Mouse (Mus musculus) embryonic facial prominence, embryonic 11.5 days (tissue): ENCODE results near the gene Cldn2. TPM values are rescaled to one million over a fixed set of nuclear protein-coding genes. Genes with fewer than 3 reads are reported as not detected.

Experiments
- ATAC-seq: fragments of 200-750 bp; cut with Nextera tagmentation; replicated peaks from 2 replicates; pipeline ENCODE4 v1.8.0; 2017; ENCODE audit warnings: low read depth; ENCODE audit not compliant: insufficient number of reproducible peaks, low FRiP score, low TSS enrichment
- DNase-seq: peaks from one replicate; pipeline ENCODE4 v3.0.0-alpha.2; 2015; ENCODE audit warnings: low spot score
- H3K27ac ChIP-seq: fragments of 300-500 bp; sonication (generic); replicated peaks from 2 replicates; pipeline ENCODE4 v1.5.1; 2014; ENCODE audit warnings: mild to moderate bottlenecking, low read depth, low read length, control low read depth
- H3K27me3 ChIP-seq: fragments of 300-500 bp; sonication (generic); 2 replicates; pipeline ENCODE4 v1.6.1; 2014; ENCODE audit warnings: mild to moderate bottlenecking, low read length, moderate library complexity, mixed read lengths; ENCODE audit not compliant: control insufficient read depth, insufficient read depth
- H3K36me3 ChIP-seq: fragments of 300-500 bp; sonication (generic); replicated peaks from 2 replicates; pipeline ENCODE4 v1.6.1; 2014; ENCODE audit warnings: low read depth, mild to moderate bottlenecking, low read length, moderate library complexity, mixed read lengths; ENCODE audit not compliant: control insufficient read depth, insufficient read depth
- H3K4me1 ChIP-seq: fragments of 300-500 bp; sonication (generic); 2 replicates; pipeline ENCODE4 v1.6.1; 2014; ENCODE audit warnings: low read length, mixed read lengths; ENCODE audit not compliant: control insufficient read depth, insufficient read depth
- H3K4me2 ChIP-seq: fragments of 300-500 bp; sonication (generic); 2 replicates; pipeline ENCODE4 v1.6.1; 2014; ENCODE audit warnings: low read depth, mild to moderate bottlenecking, control low read depth, low read length, moderate library complexity
- H3K4me3 ChIP-seq: fragments of 300-500 bp; sonication (generic); 2 replicates; pipeline ENCODE4 v1.5.1; 2014; ENCODE audit warnings: low read depth, low read length, control low read depth
- H3K9ac ChIP-seq: fragments of 300-500 bp; sonication (generic); replicated peaks from 2 replicates; pipeline ENCODE4 v1.6.1; 2014; ENCODE audit warnings: mild to moderate bottlenecking, control low read depth, low read length
- H3K9me3 ChIP-seq: fragments of 300-500 bp; sonication (generic); replicated peaks from 2 replicates; pipeline ENCODE4 v1.6.1; 2016; ENCODE audit warnings: mild to moderate bottlenecking, low read length, inconsistent platforms, mixed read lengths; ENCODE audit not compliant: control insufficient read depth
- WGBS: fragments of 180-500 bp; shearing (Covaris S2); extraction: QIAGEN DNeasy Blood & Tissue Kit; methylation state at CpG from one replicate; pipeline ENCODE4 v1.1.7; 2014; 5-methylcytosine and 5-hydroxymethylcytosine counted together
- polyA plus RNA-seq: library from polyadenylated mRNA; unstranded; fragments of >200 nt; fragmentation: Nextera tagmentation; extraction: Ambion mirVana; gene quantifications from 2 replicates; pipeline ENCODE4 v1.2.1, GENCODE M21; 2014

The Cldn2 gene
- polyA plus RNA-seq, 1 experiment from 2014 or later, result not detected

DNA sequence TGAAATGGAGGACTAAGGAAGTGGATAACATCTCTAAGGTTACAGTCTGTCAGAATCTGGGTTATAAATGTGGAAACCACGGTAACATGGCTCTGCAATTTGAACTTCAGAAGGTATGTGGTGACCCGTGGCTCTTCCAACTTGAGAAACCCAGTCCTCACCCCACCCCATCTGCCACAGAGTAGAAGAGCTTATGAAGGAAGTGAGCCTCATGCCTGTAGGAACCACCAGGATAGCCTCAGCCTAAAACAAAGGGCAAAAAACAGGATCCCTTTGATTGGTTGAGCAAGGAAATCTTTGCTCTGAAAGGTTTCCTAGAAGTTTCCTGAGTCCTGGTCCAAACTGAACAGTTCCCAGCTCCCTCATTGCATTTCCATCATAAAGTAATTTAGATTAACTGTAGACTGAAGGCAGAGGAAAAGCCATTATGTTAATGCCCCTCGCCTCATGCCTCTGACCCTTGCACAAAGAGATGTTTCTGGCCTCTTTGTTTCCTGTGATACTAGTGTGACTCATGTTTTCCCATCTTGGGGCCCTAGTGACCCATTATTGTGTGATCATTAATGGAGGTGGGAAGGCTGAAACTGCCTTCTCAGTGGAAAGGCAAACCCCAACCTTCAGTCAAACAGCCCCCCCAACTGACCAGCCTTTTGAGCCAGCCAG is 12.1 kb downstream of the Cldn2 start:
- H3K9me3 ChIP-seq, result no peaks in the 10 kb centered on the region
- ATAC-seq (no peak), DNase-seq (no peak)
- WGBS, result 71% methylated on average over 3 of the region's 3 CpGs
- H3K36me3 ChIP-seq, result no peaks in the 10 kb centered on the region
- no peak overlapping the region for H3K9ac ChIP-seq
- no peak overlapping the region for H3K4me3 ChIP-seq
- no peak overlapping the region for H3K27ac ChIP-seq
- no peak overlapping the region for H3K4me2 ChIP-seq
- H3K27me3 ChIP-seq, result no peaks in the 10 kb centered on the region
- H3K4me1 ChIP-seq, result no peaks in the 10 kb centered on the region

DNA sequence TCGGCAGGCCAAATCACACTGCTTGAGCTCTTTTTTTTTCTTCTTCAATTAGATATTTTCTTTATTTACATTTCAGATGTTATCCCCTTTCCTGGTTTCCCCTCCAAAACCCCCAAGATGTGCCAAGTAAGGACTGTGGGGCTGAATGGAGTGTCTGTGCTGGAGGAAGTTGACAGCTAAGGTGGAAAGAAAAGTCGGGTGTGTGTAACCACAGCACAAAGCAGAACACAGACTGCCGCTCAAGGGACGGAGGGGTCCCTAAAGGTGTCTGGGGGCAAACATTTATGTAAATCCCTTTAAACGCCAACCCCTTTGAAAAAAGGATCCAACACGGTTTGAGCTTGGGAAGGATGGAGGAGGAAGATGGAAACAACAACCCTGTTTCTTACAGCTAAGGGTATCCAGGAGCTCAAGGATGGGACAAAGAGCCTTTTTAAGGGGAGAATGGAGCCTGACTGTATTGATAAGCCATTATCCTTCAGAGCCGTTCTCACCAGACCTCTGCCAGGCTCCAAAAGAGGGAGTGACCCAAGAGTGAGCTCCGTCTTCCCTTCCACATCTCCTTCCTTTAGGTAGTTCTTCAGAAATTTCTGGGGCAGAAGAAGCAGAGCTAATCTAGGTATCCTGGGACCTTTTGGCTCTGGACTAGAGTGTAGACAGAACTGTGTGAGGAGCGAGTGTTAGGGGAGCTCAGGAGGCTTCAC is 12.8 kb downstream of the Cldn2 start:
- H3K27me3 ChIP-seq, result no peaks in the 10 kb centered on the region
- no peaks in the 10 kb centered on the region for H3K36me3 ChIP-seq
- H3K4me1 ChIP-seq, result no peaks in the 10 kb centered on the region
- DNase-seq (no peak), ATAC-seq (no peak)
- no peaks in the 10 kb centered on the region for H3K9me3 ChIP-seq
- WGBS, result 79% methylated on average over 9 of the region's 9 CpGs
- H3K4me3 ChIP-seq, result no peak overlapping the region
- H3K27ac ChIP-seq, result no peak overlapping the region
- no peak overlapping the region for H3K4me2 ChIP-seq
- no peak overlapping the region for H3K9ac ChIP-seq

GRCm38 (mm10) chrX:139814018-139814635 is 13.5 kb downstream of the Cldn2 start:
- no peak overlapping the region for H3K4me2 ChIP-seq
- H3K27me3 ChIP-seq, result no peaks in the 10 kb centered on the region
- 87% methylated on average over 8 of the region's 8 CpGs for WGBS

DNA sequence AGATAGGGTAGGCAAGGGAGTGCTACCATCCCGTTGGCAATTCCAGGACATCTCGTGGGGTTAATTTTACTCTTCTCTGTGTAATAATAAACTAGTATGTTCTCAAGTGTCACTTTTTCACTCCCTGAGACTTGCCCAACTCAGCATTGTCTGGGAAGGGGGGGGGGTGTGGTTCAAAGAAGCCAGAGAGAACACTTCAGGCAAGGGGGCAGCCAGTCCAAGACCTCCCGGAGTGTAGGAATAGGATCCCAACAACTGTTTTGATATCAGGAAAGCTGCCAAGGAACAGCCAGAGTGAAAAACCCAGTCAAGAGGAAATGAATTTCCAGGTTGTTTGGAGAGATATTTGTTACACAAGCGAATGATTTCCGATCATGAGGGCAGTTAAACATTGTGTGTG is 14.6 kb downstream of the Cldn2 start:
- no peak overlapping the region for H3K4me2 ChIP-seq
- ATAC-seq, result no peak
- H3K4me1 ChIP-seq, result no peaks in the 10 kb centered on the region
- DNase-seq, result no peak
- H3K27me3 ChIP-seq, result no peaks in the 10 kb centered on the region
- no peak overlapping the region for H3K27ac ChIP-seq
- H3K36me3 ChIP-seq, result no peaks in the 10 kb centered on the region
- no peaks in the 10 kb centered on the region for H3K9me3 ChIP-seq
- 79% methylated on average over 5 of the region's 5 CpGs for WGBS
- H3K9ac ChIP-seq, result no peak overlapping the region
- H3K4me3 ChIP-seq, result no peak overlapping the region

More at GRCm38 (mm10) chrX:139814018-139814635, 13.5 kb downstream of the Cldn2 start:
- no peak overlapping the region for H3K4me3 ChIP-seq
- DNase-seq (no peak), ATAC-seq (no peak)
- H3K9me3 ChIP-seq, result no peaks in the 10 kb centered on the region
- no peaks in the 10 kb centered on the region for H3K4me1 ChIP-seq
- H3K36me3 ChIP-seq, result no peaks in the 10 kb centered on the region
- no peak overlapping the region for H3K9ac ChIP-seq
- H3K27ac ChIP-seq, result no peak overlapping the region

- H3K4me3 ChIP-seq, result no peak overlapping the region
- WGBS, result 89% methylated on average over 1 of the region's 1 CpGs
- no peak overlapping the region for H3K4me2 ChIP-seq
- H3K27ac ChIP-seq, result no peak overlapping the region
- no peaks in the 10 kb centered on the region for H3K9me3 ChIP-seq
- no peaks in the 10 kb centered on the region for H3K27me3 ChIP-seq
- ATAC-seq, result no peak
- no peak for DNase-seq
- no peaks in the 10 kb centered on the region for H3K4me1 ChIP-seq
- no peaks in the 10 kb centered on the region for H3K36me3 ChIP-seq
- H3K9ac ChIP-seq, result no peak overlapping the region
These were observed 24.8 kb downstream of the Cldn2 start for GRCm38 (mm10) chrX:139825402-139825801.

DNA sequence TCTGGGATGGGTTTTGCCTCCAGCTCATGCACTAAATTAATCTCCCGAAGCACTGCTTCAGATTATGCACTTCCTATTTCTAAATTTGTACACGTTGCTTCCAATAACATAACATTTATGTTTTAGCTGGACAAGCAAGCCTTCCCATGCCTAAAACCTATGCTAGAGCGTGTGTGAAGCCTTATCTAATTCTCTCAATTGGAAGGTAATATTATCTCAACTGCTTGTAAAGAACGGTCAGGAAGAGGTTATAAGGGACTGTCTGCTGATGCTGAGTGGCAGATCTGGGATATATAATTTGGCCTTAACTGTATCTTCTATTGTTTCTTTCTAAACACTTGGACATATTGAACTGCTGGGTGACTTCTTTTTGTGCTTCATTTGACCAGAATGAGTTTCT is 26.3 kb downstream of the Cldn2 start:
- Histone ChIP-seq H3K4me1 (no peaks in the 10 kb centered on the region), H3K27me3 (no peaks in the 10 kb centered on the region), H3K9ac (no peak overlapping the region), H3K4me2 (no peak overlapping the region), H3K36me3 (no peaks in the 10 kb centered on the region), H3K9me3 (no peaks in the 10 kb centered on the region), H3K4me3 (no peak overlapping the region), H3K27ac (no peak overlapping the region)
- no peak for ATAC-seq
- DNase-seq, result no peak
- WGBS, result 78% methylated on average over 4 of the region's 4 CpGs

DNA sequence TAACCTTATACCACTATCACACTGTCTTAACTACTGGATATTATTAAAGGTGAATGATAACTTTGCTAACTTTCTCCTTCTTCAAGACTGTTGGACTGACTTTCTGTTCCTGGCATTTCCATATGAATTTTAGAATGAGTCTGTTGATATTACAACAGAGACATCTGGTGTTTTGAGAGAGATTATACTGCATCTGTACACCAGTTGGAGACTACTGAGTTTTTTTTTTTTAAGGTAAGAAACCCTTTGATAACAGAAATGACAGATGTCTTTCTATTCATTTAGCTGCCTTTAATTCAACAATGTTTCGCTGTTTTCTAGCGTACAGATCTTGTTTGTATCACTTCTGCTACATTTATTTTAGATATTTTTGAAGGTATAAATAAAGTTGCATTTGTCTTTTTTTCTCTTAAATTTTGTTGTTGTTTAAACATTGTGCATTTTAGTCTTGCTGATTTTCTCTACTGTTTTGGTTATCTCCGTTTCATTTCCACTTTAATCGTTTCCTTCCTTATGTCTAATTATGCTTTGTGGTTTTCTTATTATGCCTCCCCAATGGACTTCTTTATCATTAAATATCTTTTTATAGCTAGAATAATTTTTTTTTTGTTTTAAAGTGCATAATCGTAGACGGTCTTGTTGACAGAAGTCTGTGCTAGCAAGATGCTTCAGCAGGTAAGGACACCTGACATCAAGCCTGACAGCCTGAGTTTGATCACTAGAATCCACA is 27.9 kb downstream of the Cldn2 start:
- no peak for DNase-seq
- 92% methylated on average over 6 of the region's 6 CpGs for WGBS
- ATAC-seq, result no peak

More for the DNA sequence above, 27.9 kb downstream of the Cldn2 start:
- H3K9ac ChIP-seq, result no peak overlapping the region
- H3K4me2 ChIP-seq, result no peak overlapping the region
- no peaks in the 10 kb centered on the region for H3K4me1 ChIP-seq
- H3K27ac ChIP-seq, result no peak overlapping the region
- H3K27me3 ChIP-seq, result no peaks in the 10 kb centered on the region
- no peak overlapping the region for H3K4me3 ChIP-seq
- H3K9me3 ChIP-seq, result no peaks in the 10 kb centered on the region
- no peaks in the 10 kb centered on the region for H3K36me3 ChIP-seq
